Mouse (Mus musculus): ENCODE data around the gene Usp37. TPM values are rescaled to one million over a fixed set of nuclear protein-coding genes. Genes with fewer than 3 reads are reported as not detected.

The Usp37 gene
- total RNA-seq, 2 experiments from 2014 or later, result 16.9 to 17.4 TPM

Small RNA genes within 50 kb of the gene (microRNA-seq; reads per million reads assigned to microRNA genes)
- gene Gm25035 (ENCODE audit: borderline number of aligned reads in 2 of 2), result 0 reads per million in 2 experiments
- 22,704 to 32,493 reads per million in 2 experiments for gene Mir26b (ENCODE audit: borderline number of aligned reads in 2 of 2)

Other genes starting within 250 kb of the Usp37 start
- gene Tmbim1, start 238.7 kb downstream of the Usp37 start, total RNA-seq (2021), result 100 to 1,000 TPM; 106 to 113 TPM
- under 1 TPM; 0.33 to 0.35 TPM for gene Catip, start 182.2 kb downstream of the Usp37 start, total RNA-seq (2021)
- 10 to 100 TPM in 1 of 2 experiments, 1 to 10 TPM in 1; 9.5 to 20.5 TPM for gene Slc11a1, start 169.1 kb downstream of the Usp37 start, total RNA-seq (2021)
- gene Ctdsp1, start 152.8 kb downstream of the Usp37 start, total RNA-seq (2021), result 100 to 1,000 TPM; 133 to 136 TPM
- gene Vil1, start 134.9 kb downstream of the Usp37 start, total RNA-seq (2021), result 1 to 10 TPM; 1.8 to 1.9 TPM
- 10 to 100 TPM; 22.9 to 25.8 TPM for gene Cnot9, start 38.2 kb downstream of the Usp37 start, total RNA-seq (2021)
- under 1 TPM; 0.66 to 0.74 TPM for gene Plcd4, start 1.4 kb downstream of the Usp37 start, total RNA-seq (2021)
- gene Zfp142, start 44.0 kb upstream of the Usp37 start, total RNA-seq (2021), result 10 to 100 TPM; 15.4 to 20.1 TPM
- 10 to 100 TPM; 27.0 to 31.0 TPM for gene Bcs1l, start 44.0 kb upstream of the Usp37 start, total RNA-seq (2021)
- gene Rnf25, start 57.1 kb upstream of the Usp37 start, total RNA-seq (2021), result 10 to 100 TPM; 53.8 to 59.6 TPM
- gene Stk36, start 57.2 kb upstream of the Usp37 start, total RNA-seq (2021), result 1 to 10 TPM; 2.9 to 5.3 TPM
- 10 to 100 TPM; 14.1 to 23.3 TPM for gene Ttll4, start 117.5 kb upstream of the Usp37 start, total RNA-seq (2021)
- gene Cyp27a1, start 169.3 kb upstream of the Usp37 start, total RNA-seq (2021), result 10 to 100 TPM; 12.0 to 25.3 TPM
- under 1 TPM; 0.17 to 0.26 TPM for gene Prkag3, start 204.9 kb upstream of the Usp37 start, total RNA-seq (2021)
- 1 to 10 TPM; 2.8 to 2.9 TPM for gene Wnt6, start 227.6 kb upstream of the Usp37 start, total RNA-seq (2021)
- 1 to 10 TPM in 1 of 2 experiments, under 1 TPM in 1; 0.20 to 1.7 TPM for gene Wnt10a, start 247.2 kb upstream of the Usp37 start, total RNA-seq (2021)